Mouse (Mus musculus): ENCODE measurements around the gene 4930562C15Rik.

GRCm38 (mm10) chr16:4916608-4917007 is 81.4 kb downstream of the 4930562C15Rik start:
- TF ChIP-seq CTCF (IDR thresholded peaks at IDR 0.05; ENCODE audit: borderline replicate concordance, control insufficient read depth, extremely low read depth, insufficient read depth, low read length, poor library complexity) (no peak), POLR2A (IDR thresholded peaks at IDR 0.05; ENCODE audit: control insufficient read depth, extremely low read depth, insufficient read depth, low read length, poor library complexity) (no peak)

Data from thymus, adult 2 months (tissue).